Mouse (Mus musculus): ENCODE results near the gene Naga.
"Not testable (repeated sequence)": the region's sequence is repeated elsewhere in the genome, so short reads cannot be mapped to it uniquely, and the experiment has no call there.

The Naga gene

GRCm38 (mm10) chr15:82338593-82339112 lies at the start of gene Naga, which contains the start of the genes Pheta2 and Smdt1:
Gene Naga (minus strand): TSS chr15:82338925.
Gene Pheta2 (plus strand): TSS chr15:82338942.
Gene Smdt1 (plus strand): TSS chr15:82338959.
- peak; percentile 96 to 98 for DNase-seq (ENCODE audit: low spot score in 2 of 2)

- no peak for DNase-seq (ENCODE audit: low spot score in 2 of 2)
These were observed 47.0 kb upstream of the Naga start for GRCm38 (mm10) chr15:82385729-82386128.

- no peak for DNase-seq (ENCODE audit: low spot score in 2 of 2)
These were observed 43.7 kb upstream of the Naga start for GRCm38 (mm10) chr15:82382441-82382840.

- DNase-seq (ENCODE audit: low spot score in 2 of 2), result no peak
These were observed 42.0 kb upstream of the Naga start for GRCm38 (mm10) chr15:82380714-82381062.

GRCm38 (mm10) chr15:82379871-82380713 lies 41.4 kb upstream of the Naga start, which contains the start of gene Cyp2d22:
Gene Cyp2d22 (minus strand): TSS chr15:82380260.
- DNase-seq (ENCODE audit: low spot score in 2 of 2), result peak in 1 of 2 experiments; percentile 43

- DNase-seq (ENCODE audit: low spot score in 2 of 2), result no peak
These were observed 40.8 kb upstream of the Naga start for GRCm38 (mm10) chr15:82379511-82379870.

GRCm38 (mm10) chr15:82378261-82379180 lies 39.8 kb upstream of the Naga start:
- DNase-seq (ENCODE audit: low spot score in 2 of 2), result no peak

GRCm38 (mm10) chr15:82377701-82378100 lies 39.0 kb upstream of the Naga start:
- DNase-seq (ENCODE audit: low spot score in 2 of 2), result no peak

GRCm38 (mm10) chr15:82376393-82377138 lies 37.8 kb upstream of the Naga start:
- no peak for DNase-seq (ENCODE audit: low spot score in 2 of 2)

GRCm38 (mm10) chr15:82375855-82376254 lies 37.1 kb upstream of the Naga start:
- no peak for DNase-seq (ENCODE audit: low spot score in 2 of 2)

GRCm38 (mm10) chr15:82374437-82374836 lies 35.7 kb upstream of the Naga start:
- no peak for DNase-seq (ENCODE audit: low spot score in 2 of 2)

- no peak for DNase-seq (ENCODE audit: low spot score in 2 of 2)
These were observed 34.3 kb upstream of the Naga start for GRCm38 (mm10) chr15:82372991-82373390.

- no peak for DNase-seq (ENCODE audit: low spot score in 2 of 2)
These were observed 33.7 kb upstream of the Naga start for GRCm38 (mm10) chr15:82372446-82372845.

- DNase-seq (ENCODE audit: low spot score in 2 of 2), result no peak
These were observed 30.1 kb upstream of the Naga start for GRCm38 (mm10) chr15:82368851-82369250.

GRCm38 (mm10) chr15:82368146-82368545 lies 29.4 kb upstream of the Naga start:
- DNase-seq (ENCODE audit: low spot score in 2 of 2), result no peak

GRCm38 (mm10) chr15:82364561-82364960 lies 25.8 kb upstream of the Naga start:
- not testable (repeated sequence) for DNase-seq (ENCODE audit: low spot score in 2 of 2)

GRCm38 (mm10) chr15:82363801-82364200 lies 25.1 kb upstream of the Naga start:
- not testable (repeated sequence) for DNase-seq (ENCODE audit: low spot score in 2 of 2)

GRCm38 (mm10) chr15:82362234-82362633 lies 23.5 kb upstream of the Naga start:
- no peak for DNase-seq (ENCODE audit: low spot score in 2 of 2)

GRCm38 (mm10) chr15:82361459-82362018 lies 22.8 kb upstream of the Naga start:
- DNase-seq (ENCODE audit: low spot score in 2 of 2), result no peak

GRCm38 (mm10) chr15:82358431-82359260 lies 19.9 kb upstream of the Naga start:
- DNase-seq (ENCODE audit: low spot score in 2 of 2), result no peak
